Mouse (Mus musculus): ENCODE measurements around the gene Flvcr2. TPM values are rescaled to one million over a fixed set of nuclear protein-coding genes. Genes with fewer than 3 reads are reported as not detected.

Flvcr2 gene
- polyA plus RNA-seq, 1 experiment, result 6.0 TPM

DNA sequence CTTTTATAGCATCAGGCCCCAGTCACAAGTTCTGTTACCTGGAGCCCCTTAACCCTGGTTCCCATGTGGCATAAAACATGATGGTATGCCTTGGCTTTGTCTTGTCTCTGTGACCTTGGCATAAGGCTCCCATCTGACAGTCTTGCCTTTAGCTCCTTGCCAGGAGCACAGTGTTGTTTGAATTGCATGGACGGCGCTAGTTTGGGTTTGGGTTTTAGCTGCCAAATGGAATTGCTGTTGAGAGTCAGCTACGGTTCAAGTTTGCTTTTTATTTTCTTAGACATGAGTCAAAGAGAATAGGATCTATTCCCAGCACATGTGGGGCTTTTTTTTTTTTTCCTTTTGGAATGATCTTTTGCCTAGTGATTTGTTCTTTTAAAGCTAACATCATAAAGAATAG is 112.8 kb downstream of the Flvcr2 start:
- no peak for DNase-seq (ENCODE audit: low spot score)

DNA sequence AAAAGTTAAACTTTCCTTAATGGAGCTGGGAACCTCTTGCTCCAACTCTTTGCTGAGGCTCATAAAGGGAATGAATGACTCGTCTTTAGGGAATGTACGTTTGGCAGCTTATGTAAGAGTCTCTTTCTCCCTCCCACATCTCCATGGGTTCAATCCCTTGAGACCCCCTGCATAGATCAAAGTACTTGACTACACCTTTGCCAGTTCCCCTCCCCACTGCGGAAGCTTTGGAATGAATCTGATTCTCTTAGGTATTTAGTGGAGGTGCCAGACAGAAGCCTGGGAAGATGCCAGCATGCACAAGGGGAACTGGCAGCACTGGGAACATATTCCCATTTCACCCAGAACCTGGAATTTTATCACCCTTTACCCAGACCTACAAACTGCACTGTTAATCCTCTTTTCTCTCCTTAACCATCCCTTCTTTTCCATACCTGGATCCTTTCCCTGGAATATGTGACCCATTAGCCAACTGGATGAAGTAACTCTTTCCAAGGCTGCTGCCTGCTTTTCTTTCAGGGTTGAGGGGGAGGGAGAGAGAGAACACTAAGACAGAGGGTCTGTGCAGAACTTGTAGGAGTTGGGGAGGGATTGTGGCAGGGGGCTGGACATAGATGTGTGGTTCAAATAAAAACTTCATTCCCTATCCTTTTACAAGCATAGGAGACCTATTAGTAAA is 113.3 kb downstream of the Flvcr2 start:
- DNase-seq (ENCODE audit: low spot score), result no peak

DNA sequence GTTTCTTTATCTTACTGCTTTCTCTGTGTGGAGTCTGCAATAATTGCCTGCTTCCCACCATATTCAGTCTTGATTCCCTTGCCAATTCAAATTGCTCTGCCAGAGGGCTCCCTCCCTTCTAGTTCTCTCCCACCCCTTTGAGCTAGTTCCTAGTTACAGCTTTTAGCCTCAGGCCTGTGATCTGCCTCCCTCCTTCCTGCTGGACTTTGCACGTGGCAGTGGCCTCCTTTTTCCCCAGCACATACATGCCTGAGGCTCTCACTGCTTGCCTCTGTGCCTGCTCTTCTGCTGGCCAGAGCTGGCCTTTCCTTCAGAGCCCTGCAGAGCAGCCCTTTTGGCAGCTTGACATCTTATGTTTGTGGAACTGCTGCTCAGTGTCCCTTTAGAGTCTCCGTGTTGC is 116.2 kb downstream of the Flvcr2 start:
- DNase-seq (ENCODE audit: low spot score), result no peak

Other genes with a start within 250 kb of the Flvcr2 start
- 20.3 and 27.1 TPM in 2 replicates for gene Jdp2, start 147.5 kb upstream of the Flvcr2 start, polyA plus RNA-seq (2012; rRNA removed)
- 4.0 and 4.9 TPM in 2 replicates for gene Batf, start 59.9 kb upstream of the Flvcr2 start, polyA plus RNA-seq (2012; rRNA removed)
- gene Erg28, start 78.0 kb downstream of the Flvcr2 start, polyA plus RNA-seq (2012; rRNA removed), result 44.2 and 60.2 TPM in 2 replicates
- gene Ttll5, start 78.1 kb downstream of the Flvcr2 start, polyA plus RNA-seq (2012; rRNA removed), result 7.3 and 9.3 TPM in 2 replicates

Measured in urinary bladder, adult 2 months (tissue).